Mouse (Mus musculus) leukemia stem cell, adult 10-12 weeks (primary cell): Measurements from ENCODE around the gene Tas2r143. TPM values are rescaled to one million over a fixed set of nuclear protein-coding genes. Genes with fewer than 3 reads are reported as not detected.

ENCODE experiments used
- polyA plus RNA-seq: library from polyadenylated mRNA; stranded (reverse); fragments of >175 nt; gene quantifications from 2 replicates; pipeline ENCODE4 v1.2.3, GENCODE M21; 2012; ENCODE audit warnings: low replicate concordance

The Tas2r143 gene
- not detected in 2 replicates for polyA plus RNA-seq

GRCm38 (mm10) chr6:42399938-42400337, at the start of gene Tas2r143:
TSS of gene Tas2r143 (plus strand) at chr6:42400238.

GRCm38 (mm10) chr6:42372816-42373547, 27.1 kb upstream of the Tas2r143 start, which contains the start of gene Epha1:
TSS of gene Epha1 (minus strand) at chr6:42373268.

DNA sequence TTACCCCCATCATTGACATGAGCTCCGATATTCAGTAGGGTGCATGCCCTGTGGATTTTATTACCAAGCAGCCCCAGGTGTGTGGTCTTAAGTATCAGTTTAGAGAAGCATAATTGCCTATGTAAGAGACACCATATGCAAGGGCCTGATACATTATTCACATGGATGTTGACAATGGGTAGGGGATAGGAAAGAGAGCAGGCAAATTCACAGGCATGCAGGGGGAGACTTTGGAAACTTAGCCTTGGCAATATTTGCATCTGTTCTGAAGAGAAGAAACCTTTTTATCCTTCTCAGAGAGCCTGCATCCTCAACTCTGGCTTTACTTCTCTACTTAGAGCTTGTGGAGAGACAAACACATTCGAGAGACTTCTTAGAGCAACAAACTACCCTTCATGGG, 5.1 kb downstream of the Tas2r143 start, which contains the start of gene Tas2r135:
Gene Tas2r135, plus strand, starts transcription at position 301 of the 400 bp plus-strand sequence.

GRCm38 (mm10) chr6:42434446-42434845, 34.4 kb downstream of the Tas2r143 start, which contains the start of gene Tas2r126:
TSS of gene Tas2r126 (plus strand) at chr6:42434535.

Other genes starting within 250 kb of the Tas2r143 start
- gene Tas2r144, start 184.9 kb upstream of the Tas2r143 start, polyA plus RNA-seq, result not detected in 2 replicates
- 0.26 TPM in 1 of 2 replicates, not detected in the other for gene Gstk1, start 154.3 kb upstream of the Tas2r143 start, polyA plus RNA-seq
- gene Tmem139, start 138.3 kb upstream of the Tas2r143 start, polyA plus RNA-seq, result not detected in 2 replicates
- 2.2 and 3.8 TPM in 2 replicates for gene Casp2, start 135.3 kb upstream of the Tas2r143 start, polyA plus RNA-seq
- 0.10 and 0.16 TPM in 2 replicates for gene Clcn1, start 113.6 kb upstream of the Tas2r143 start, polyA plus RNA-seq
- gene Fam131b, start 75.6 kb upstream of the Tas2r143 start, polyA plus RNA-seq, result not detected in 2 replicates
- 283 and 580 TPM in 2 replicates for gene Zyx, start 50.6 kb upstream of the Tas2r143 start, polyA plus RNA-seq
- not detected in 2 replicates for gene Epha1, start 27.0 kb upstream of the Tas2r143 start, polyA plus RNA-seq
- gene Tas2r135, start 5.2 kb downstream of the Tas2r143 start, polyA plus RNA-seq, result not detected in 2 replicates
- not detected in 2 replicates for gene Tas2r126, start 34.3 kb downstream of the Tas2r143 start, polyA plus RNA-seq
- not detected in 2 replicates for gene Olfr458, start 65.0 kb downstream of the Tas2r143 start, polyA plus RNA-seq
- not detected in 2 replicates for gene Olfr457, start 76.1 kb downstream of the Tas2r143 start, polyA plus RNA-seq
- not detected in 2 replicates for gene Olfr456, start 87.0 kb downstream of the Tas2r143 start, polyA plus RNA-seq
- not detected in 2 replicates for gene Olfr455, start 147.3 kb downstream of the Tas2r143 start, polyA plus RNA-seq
- not detected in 2 replicates for gene Tcaf3, start 197.5 kb downstream of the Tas2r143 start, polyA plus RNA-seq
- gene Tcaf2, start 245.0 kb downstream of the Tas2r143 start, polyA plus RNA-seq, result not detected in 2 replicates